In the genomic region with DNA sequence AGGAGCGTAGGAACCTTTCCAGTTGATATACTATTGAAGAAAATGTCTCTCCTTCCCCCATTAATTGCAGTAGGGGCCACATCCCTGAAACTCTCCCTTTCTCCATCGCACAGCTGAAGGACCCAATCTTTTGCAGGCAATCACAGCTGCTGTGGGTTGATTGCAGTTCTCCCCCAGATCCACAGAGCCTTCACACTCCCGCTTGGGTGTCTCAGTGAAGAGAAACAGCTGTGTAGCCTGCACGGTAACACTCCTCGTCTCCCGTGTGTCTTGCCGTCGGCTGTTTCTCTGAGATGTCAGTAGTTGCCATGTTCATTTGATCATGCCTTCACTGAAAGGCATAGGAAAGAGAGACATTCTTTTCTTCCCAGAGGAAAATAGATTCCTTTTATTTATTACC, we compare ENCODE assay signal across 30 mouse cellular contexts.
A peak's percentile ranks its signal among the peaks of the same experiment; 100 is the strongest.
DNase-seq lines count a peak whose midpoint lies in the region; ATAC-seq and TF ChIP-seq lines count a peak whose summit lies in the region.
"Had no signal": no experiment of that assay in that cellular context is flagged by ENCODE, and none has a peak within 500 bp of the region (broad histone marks: within the 10 kb centered on the region; RNA-seq: fewer than 3 reads in every experiment).

No protein-coding gene starts in this region.

- no peak overlapping the region for H3K4me3 ChIP-seq in kidney, embryonic 16.5 days (ENCODE audit: low read length)
- H3K4me3 ChIP-seq in layer of hippocampus, adult 2 months, result no peak overlapping the region
- H3K4me3 ChIP-seq: embryonic facial prominence, embryonic 13.5 days; forebrain, embryonic 10.5 days; forebrain, embryonic 15.5 days; hindbrain, embryonic 10.5 days; hindbrain, embryonic 15.5 days; limb, embryonic 12.5 days; liver, embryonic 15.5 days; neural tube, embryonic 15.5 days had no signal

- H3K4me1 ChIP-seq in kidney, embryonic 16.5 days (ENCODE audit: insufficient read depth, low read length), result 0 out of 2 replicates have a peak, but pooled peaks cover 2% of the 10 kb centered on the region
- H3K4me1 ChIP-seq: embryonic facial prominence, embryonic 13.5 days; forebrain, embryonic 10.5 days; forebrain, embryonic 15.5 days; hindbrain, embryonic 10.5 days; hindbrain, embryonic 15.5 days; limb, embryonic 12.5 days; liver, embryonic 15.5 days; neural tube, embryonic 15.5 days had no signal

- H3K27me3 ChIP-seq in kidney, embryonic 16.5 days (ENCODE audit: insufficient read depth, low read length), result no peaks in the 10 kb centered on the region
- H3K27me3 ChIP-seq: embryonic facial prominence, embryonic 13.5 days; forebrain, embryonic 15.5 days; hindbrain, embryonic 15.5 days; limb, embryonic 12.5 days; liver, embryonic 15.5 days; neural tube, embryonic 15.5 days had no signal

- H3K9ac ChIP-seq in kidney, embryonic 16.5 days (replicated peaks; ENCODE audit: low read length), result no peak overlapping the region
- H3K9ac ChIP-seq: embryonic facial prominence, embryonic 13.5 days; forebrain, embryonic 15.5 days; hindbrain, embryonic 15.5 days; limb, embryonic 12.5 days; liver, embryonic 15.5 days; neural tube, embryonic 15.5 days had no signal

- ATAC-seq in frontal cortex, adult (ENCODE audit: low TSS enrichment), result peak; percentile 44; the same call in 1 of the 2 replicates
- ATAC-seq in kidney, embryonic 16.5 days (ENCODE audit: low FRiP score, low TSS enrichment), result peak; percentile 51; the same call in 1 of the 2 replicates
- ATAC-seq: forebrain, embryonic 15.5 days; inflammation-experienced regulatory T-cells, adult 6 months had no signal

- H3K9me3 ChIP-seq in kidney, embryonic 16.5 days (ENCODE audit: low read length), result no peaks in the 10 kb centered on the region
- H3K9me3 ChIP-seq: embryonic facial prominence, embryonic 13.5 days; forebrain, embryonic 10.5 days; forebrain, embryonic 15.5 days; hindbrain, embryonic 10.5 days; hindbrain, embryonic 15.5 days; limb, embryonic 12.5 days; liver, embryonic 15.5 days; neural tube, embryonic 15.5 days had no signal

- DNase-seq in frontal cortex, postnatal 10 days (ENCODE audit: low spot score in 2 of 2), result no peak
- no peak for DNase-seq in kidney, adult 8-10 months
- peak; percentile 26 for DNase-seq in brain, adult 2 months (ENCODE audit: low read depth, low spot score)
- peak; percentile 55 for DNase-seq in lung, postnatal 10 days
- DNase-seq in spleen, postnatal 14 days (ENCODE audit: low spot score in 2 of 2), result no peak
- no peak for DNase-seq in layer of hippocampus, adult 2 months (ENCODE audit: low spot score in 2 of 2)
- DNase-seq: adrenal gland, adult 8-10 months; cerebellum, adult 11 months; cerebellum, adult 9-10 months; cerebellum, postnatal 36 days; embryo, embryonic 11 days; kidney, adult 11 months; kidney, postnatal 36 days; midbrain, embryonic 14.5 days; retina, postnatal 1 day; spleen, adult 18-20 months; thymus, adult 2 months; thymus, postnatal 36 days had no signal

- H3K36me3 ChIP-seq in kidney, embryonic 16.5 days (ENCODE audit: insufficient read depth, low read length), result no peaks in the 10 kb centered on the region
- H3K36me3 ChIP-seq: embryonic facial prominence, embryonic 13.5 days; forebrain, embryonic 10.5 days; forebrain, embryonic 15.5 days; G1E; hindbrain, embryonic 10.5 days; hindbrain, embryonic 15.5 days; limb, embryonic 12.5 days; liver, embryonic 15.5 days; neural tube, embryonic 15.5 days had no signal

- WGBS in kidney, embryonic 16.5 days, result 23% methylated on average over 8 of the region's 8 CpGs

- no peak overlapping the region for H3K4me2 ChIP-seq in kidney, embryonic 16.5 days (replicated peaks; ENCODE audit: low read depth, low read length)
- H3K4me2 ChIP-seq: embryonic facial prominence, embryonic 13.5 days; forebrain, embryonic 15.5 days; hindbrain, embryonic 15.5 days; limb, embryonic 12.5 days; liver, embryonic 15.5 days; neural tube, embryonic 15.5 days had no signal

- TF ChIP-seq CTCF in layer of hippocampus, adult 2 months (conservative IDR thresholded peaks at IDR 0.05), result no peak

- H3K27ac ChIP-seq in kidney, embryonic 16.5 days (ENCODE audit: low read length), result no peak overlapping the region
- H3K27ac ChIP-seq in layer of hippocampus, adult 2 months, result no peak overlapping the region
- H3K27ac ChIP-seq: embryonic facial prominence, embryonic 13.5 days; forebrain, embryonic 10.5 days; forebrain, embryonic 15.5 days; hindbrain, embryonic 10.5 days; hindbrain, embryonic 15.5 days; limb, embryonic 12.5 days; liver, embryonic 15.5 days; neural tube, embryonic 15.5 days had no signal

Comparison
In these comparisons a context has a peak if more than half of its experiments do, and no peak if none do; other contexts are left out.
1. DNase-seq: peak in brain, adult 2 months (single experiment) and lung, postnatal 10 days (single experiment); none in frontal cortex, postnatal 10 days (0 of 2), kidney, adult 8-10 months (0 of 2), spleen, postnatal 14 days (0 of 2) and layer of hippocampus, adult 2 months (0 of 2).